Mouse (Mus musculus): ENCODE measurements at regions not wholly inside any gene's neighbourhood (a gene's known extent, or its start where the extent isn't known, plus 50 kb on each side); places are given as distances from the start of the nearest gene placed in this dataset.

DNA sequence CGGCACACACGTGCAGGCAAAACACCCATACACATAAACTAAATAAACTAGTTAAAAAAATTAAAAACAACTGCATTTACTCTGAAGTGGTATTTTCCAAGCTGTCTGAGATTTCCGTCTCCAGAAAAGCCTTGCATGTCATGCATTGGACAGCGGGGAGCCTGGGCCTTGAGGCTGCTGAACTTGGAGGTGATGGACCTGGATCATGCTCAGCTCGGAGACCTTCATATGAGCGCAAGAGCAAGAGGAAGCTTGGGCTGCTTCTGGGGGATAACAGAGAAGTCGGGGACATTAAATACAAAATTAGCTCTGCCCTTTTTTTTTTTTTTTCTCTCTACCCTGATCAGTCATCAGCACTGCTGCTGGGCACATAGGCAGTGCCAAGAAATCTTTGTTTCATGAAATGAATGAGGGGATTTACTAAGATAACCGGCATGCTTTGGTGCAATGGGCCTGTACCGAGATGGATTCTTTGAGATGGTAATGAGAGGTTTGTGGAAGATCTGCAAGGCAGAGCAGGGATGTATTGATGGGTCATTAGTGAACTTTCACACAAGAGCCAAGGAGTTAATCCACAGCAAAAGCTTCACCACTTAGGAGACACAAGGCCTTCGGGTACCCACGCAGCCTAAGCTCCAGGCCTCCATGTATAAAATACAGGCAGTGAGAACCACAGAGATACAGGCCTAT lies 54.9 kb upstream of the Nfe2l2 start:
- TF ChIP-seq POLR2A (IDR thresholded peaks at IDR 0.05; ENCODE audit: control insufficient read depth, low read depth, low read length) (no peak), CTCF (IDR thresholded peaks at IDR 0.05; ENCODE audit: control insufficient read depth, insufficient read depth, insufficient replicate concordance, low read depth, low read length) (no peak)
- Histone ChIP-seq H3K36me3 (ENCODE audit: control insufficient read depth, insufficient read depth, low read length) (no peaks in the 10 kb centered on the region), H3K27ac (ENCODE audit: control insufficient read depth, insufficient read depth, low read depth, low read length) (no peak overlapping the region), H3K4me3 (ENCODE audit: control insufficient read depth, low read depth, low read length) (no peak overlapping the region), H3K27me3 (ENCODE audit: control insufficient read depth, insufficient read depth, low read length) (no peaks in the 10 kb centered on the region), H3K4me1 (ENCODE audit: control insufficient read depth, insufficient read depth, low read length) (no peaks in the 10 kb centered on the region)

- Histone ChIP-seq H3K27ac (ENCODE audit: control insufficient read depth, insufficient read depth, low read depth, low read length) (no peak overlapping the region), H3K36me3 (ENCODE audit: control insufficient read depth, insufficient read depth, low read length) (no peaks in the 10 kb centered on the region), H3K27me3 (ENCODE audit: control insufficient read depth, insufficient read depth, low read length) (no peaks in the 10 kb centered on the region), H3K4me3 (ENCODE audit: control insufficient read depth, low read depth, low read length) (no peak overlapping the region), H3K4me1 (ENCODE audit: control insufficient read depth, insufficient read depth, low read length) (no peaks in the 10 kb centered on the region)
- no peak for TF ChIP-seq POLR2A (IDR thresholded peaks at IDR 0.05; ENCODE audit: control insufficient read depth, low read depth, low read length)
- TF ChIP-seq CTCF (IDR thresholded peaks at IDR 0.05; ENCODE audit: control insufficient read depth, insufficient read depth, insufficient replicate concordance, low read depth, low read length): no peak
Measured at GRCm38 (mm10) chr2:75758277-75758676, 53.8 kb upstream of the Nfe2l2 start.

DNA sequence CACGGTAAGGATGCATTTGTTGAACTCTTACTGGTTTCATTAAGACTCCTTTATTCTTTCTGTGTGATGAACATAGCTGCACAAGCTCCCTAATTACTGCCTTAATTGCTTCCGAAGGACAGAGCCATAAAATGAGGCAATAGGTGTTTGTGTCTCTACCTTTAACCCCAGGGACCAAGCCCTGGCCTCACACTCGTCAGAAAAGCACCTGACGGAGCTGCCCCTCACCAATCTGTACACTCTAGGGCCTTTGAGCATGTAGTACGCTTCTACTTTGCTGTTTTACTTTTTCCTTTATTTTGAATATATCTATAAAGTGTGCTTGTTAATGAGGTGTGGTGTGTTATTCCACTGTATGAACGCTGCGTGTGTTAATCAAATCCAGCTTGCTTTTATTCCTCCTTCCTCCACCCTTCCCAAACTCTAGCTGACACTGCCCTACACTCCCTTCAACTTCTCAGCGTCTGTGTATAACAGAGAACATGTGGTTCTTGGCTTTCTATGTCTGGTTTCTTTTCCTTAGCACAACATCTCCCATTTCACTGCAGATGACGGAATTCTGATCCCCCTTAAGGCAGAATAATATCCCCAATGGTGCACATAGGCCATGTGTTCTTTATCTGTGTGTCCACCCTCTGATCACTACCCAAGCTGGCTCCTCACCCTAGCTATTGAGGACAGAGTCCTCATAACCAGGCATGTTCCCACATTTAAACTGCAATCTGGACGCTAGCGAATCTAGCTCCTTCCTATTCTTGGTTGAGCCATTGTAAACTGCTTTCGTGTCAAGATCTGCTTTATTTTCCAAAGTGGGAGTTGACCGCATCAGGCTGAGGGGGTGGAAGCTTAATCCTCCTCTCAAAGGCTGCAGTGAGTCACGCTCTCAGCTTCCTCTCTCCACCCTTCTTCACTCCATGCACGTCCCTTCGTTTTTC lies 52.5 kb upstream of the Nfe2l2 start:
- peaks cover 5% of the 10 kb centered on the region; the same call in 1 of the 2 replicates for H3K4me1 ChIP-seq (ENCODE audit: control insufficient read depth, insufficient read depth, low read length)
- no peaks in the 10 kb centered on the region for H3K36me3 ChIP-seq (ENCODE audit: control insufficient read depth, insufficient read depth, low read length)
- no peak for TF ChIP-seq POLR2A (IDR thresholded peaks at IDR 0.05; ENCODE audit: control insufficient read depth, low read depth, low read length)
- TF ChIP-seq CTCF (IDR thresholded peaks at IDR 0.05; ENCODE audit: control insufficient read depth, insufficient read depth, insufficient replicate concordance, low read depth, low read length): no peak
- H3K27ac ChIP-seq (ENCODE audit: control insufficient read depth, insufficient read depth, low read depth, low read length): no peak overlapping the region
- no peaks in the 10 kb centered on the region for H3K27me3 ChIP-seq (ENCODE audit: control insufficient read depth, insufficient read depth, low read length)
- H3K4me3 ChIP-seq (ENCODE audit: control insufficient read depth, low read depth, low read length): no peak overlapping the region

DNA sequence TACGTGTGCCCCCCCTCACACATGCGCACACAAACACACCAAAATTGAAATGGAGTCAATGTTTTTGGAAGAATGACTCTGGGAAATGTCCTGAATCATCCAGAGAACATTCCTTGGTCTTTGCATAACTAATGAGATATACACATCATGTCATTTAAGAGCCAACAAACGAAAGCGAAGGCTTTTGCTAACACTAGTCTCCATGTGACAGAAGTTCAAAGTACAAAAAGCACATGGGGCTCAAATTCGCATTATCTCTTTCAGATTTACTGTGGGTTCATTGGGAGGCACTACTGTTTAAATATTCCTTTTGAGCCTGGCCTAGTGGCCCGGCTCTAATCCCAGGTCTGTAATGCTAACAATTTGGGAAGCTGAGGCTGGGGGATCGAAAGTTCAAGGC lies 50.2 kb upstream of the Nfe2l2 start:
- H3K27ac ChIP-seq (ENCODE audit: control insufficient read depth, insufficient read depth, low read depth, low read length): no peak overlapping the region
- no peaks in the 10 kb centered on the region for H3K36me3 ChIP-seq (ENCODE audit: control insufficient read depth, insufficient read depth, low read length)
- TF ChIP-seq POLR2A (IDR thresholded peaks at IDR 0.05; ENCODE audit: control insufficient read depth, low read depth, low read length): no peak
- no peak for TF ChIP-seq CTCF (IDR thresholded peaks at IDR 0.05; ENCODE audit: control insufficient read depth, insufficient read depth, insufficient replicate concordance, low read depth, low read length)
- no peak overlapping the region for H3K4me3 ChIP-seq (ENCODE audit: control insufficient read depth, low read depth, low read length)
- H3K4me1 ChIP-seq (ENCODE audit: control insufficient read depth, insufficient read depth, low read length): peaks cover 5% of the 10 kb centered on the region
- H3K27me3 ChIP-seq (ENCODE audit: control insufficient read depth, insufficient read depth, low read length): no peaks in the 10 kb centered on the region
